Mouse (Mus musculus): ENCODE results near the gene Brox. TPM values are rescaled to one million over a fixed set of nuclear protein-coding genes. Genes with fewer than 3 reads are reported as not detected.
"Not testable (repeated sequence)": the region's sequence is repeated elsewhere in the genome, so short reads cannot be mapped to it uniquely, and the experiment has no call there.

The Brox gene
- polyA plus RNA-seq, 1 experiment, result 8.5 TPM

GRCm38 (mm10) chr1:183320708-183321107 lies 23.6 kb upstream of the Brox start:
- H3K4me1 ChIP-seq (ENCODE audit: control insufficient read depth, insufficient read depth, low read length), result no peaks in the 10 kb centered on the region
- no peak overlapping the region for H3K27ac ChIP-seq (ENCODE audit: control insufficient read depth, insufficient read depth, low read depth, low read length)
- H3K4me3 ChIP-seq (ENCODE audit: control insufficient read depth, low read depth, low read length), result no peak overlapping the region
- no peaks in the 10 kb centered on the region for H3K27me3 ChIP-seq (ENCODE audit: control insufficient read depth, insufficient read depth, low read length)
- TF ChIP-seq CTCF (IDR thresholded peaks at IDR 0.05; ENCODE audit: control insufficient read depth, insufficient read depth, insufficient replicate concordance, low read depth, low read length) (no peak), POLR2A (IDR thresholded peaks at IDR 0.05; ENCODE audit: control insufficient read depth, low read depth, low read length) (no peak)
- H3K36me3 ChIP-seq (ENCODE audit: control insufficient read depth, insufficient read depth, low read length), result no peaks in the 10 kb centered on the region; the same call in 1 of the 2 replicates

- H3K4me1 ChIP-seq (ENCODE audit: control insufficient read depth, insufficient read depth, low read length), result no peaks in the 10 kb centered on the region
- no peaks in the 10 kb centered on the region for H3K27me3 ChIP-seq (ENCODE audit: control insufficient read depth, insufficient read depth, low read length)
- no peak overlapping the region for H3K4me3 ChIP-seq (ENCODE audit: control insufficient read depth, low read depth, low read length)
- TF ChIP-seq POLR2A (IDR thresholded peaks at IDR 0.05; ENCODE audit: control insufficient read depth, low read depth, low read length) (no peak), CTCF (IDR thresholded peaks at IDR 0.05; ENCODE audit: control insufficient read depth, insufficient read depth, insufficient replicate concordance, low read depth, low read length) (no peak)
- H3K27ac ChIP-seq (ENCODE audit: control insufficient read depth, insufficient read depth, low read depth, low read length), result no peak overlapping the region
- peaks cover 2% of the 10 kb centered on the region for H3K36me3 ChIP-seq (ENCODE audit: control insufficient read depth, insufficient read depth, low read length)
These were observed 18.7 kb upstream of the Brox start for GRCm38 (mm10) chr1:183315783-183316182.

GRCm38 (mm10) chr1:183312076-183312475 lies 15.0 kb upstream of the Brox start:
- no peaks in the 10 kb centered on the region for H3K27me3 ChIP-seq (ENCODE audit: control insufficient read depth, insufficient read depth, low read length)
- H3K4me1 ChIP-seq (ENCODE audit: control insufficient read depth, insufficient read depth, low read length), result no peaks in the 10 kb centered on the region
- H3K27ac ChIP-seq (ENCODE audit: control insufficient read depth, insufficient read depth, low read depth, low read length), result no peak overlapping the region
- H3K36me3 ChIP-seq (ENCODE audit: control insufficient read depth, insufficient read depth, low read length), result peaks cover 2% of the 10 kb centered on the region
- TF ChIP-seq CTCF (IDR thresholded peaks at IDR 0.05; ENCODE audit: control insufficient read depth, insufficient read depth, insufficient replicate concordance, low read depth, low read length) (no peak), POLR2A (IDR thresholded peaks at IDR 0.05; ENCODE audit: control insufficient read depth, low read depth, low read length) (no peak)
- no peak overlapping the region for H3K4me3 ChIP-seq (ENCODE audit: control insufficient read depth, low read depth, low read length)

- not testable (repeated sequence) for H3K4me1 ChIP-seq (ENCODE audit: control insufficient read depth, insufficient read depth, low read length); H3K27me3 ChIP-seq (ENCODE audit: control insufficient read depth, insufficient read depth, low read length); H3K36me3 ChIP-seq (ENCODE audit: control insufficient read depth, insufficient read depth, low read length); H3K4me3 ChIP-seq (ENCODE audit: control insufficient read depth, low read depth, low read length); H3K27ac ChIP-seq (ENCODE audit: control insufficient read depth, insufficient read depth, low read depth, low read length)
These were observed 12.5 kb upstream of the Brox start for GRCm38 (mm10) chr1:183309601-183310000.

GRCm38 (mm10) chr1:183308476-183308875 lies 11.4 kb upstream of the Brox start:
- TF ChIP-seq CTCF (IDR thresholded peaks at IDR 0.05; ENCODE audit: control insufficient read depth, insufficient read depth, insufficient replicate concordance, low read depth, low read length) (no peak), POLR2A (IDR thresholded peaks at IDR 0.05; ENCODE audit: control insufficient read depth, low read depth, low read length) (no peak)
- no peaks in the 10 kb centered on the region for H3K27me3 ChIP-seq (ENCODE audit: control insufficient read depth, insufficient read depth, low read length)
- H3K36me3 ChIP-seq (ENCODE audit: control insufficient read depth, insufficient read depth, low read length), result no peaks in the 10 kb centered on the region; the same call in 1 of the 2 replicates
- H3K4me3 ChIP-seq (ENCODE audit: control insufficient read depth, low read depth, low read length), result no peak overlapping the region
- no peak overlapping the region for H3K27ac ChIP-seq (ENCODE audit: control insufficient read depth, insufficient read depth, low read depth, low read length)
- H3K4me1 ChIP-seq (ENCODE audit: control insufficient read depth, insufficient read depth, low read length), result no peaks in the 10 kb centered on the region

- H3K4me3 ChIP-seq (ENCODE audit: control insufficient read depth, low read depth, low read length), result no peak overlapping the region
- H3K36me3 ChIP-seq (ENCODE audit: control insufficient read depth, insufficient read depth, low read length), result no peaks in the 10 kb centered on the region; the same call in 1 of the 2 replicates
- H3K4me1 ChIP-seq (ENCODE audit: control insufficient read depth, insufficient read depth, low read length), result no peaks in the 10 kb centered on the region
- no peak overlapping the region for H3K27ac ChIP-seq (ENCODE audit: control insufficient read depth, insufficient read depth, low read depth, low read length)
- no peak for TF ChIP-seq POLR2A (IDR thresholded peaks at IDR 0.05; ENCODE audit: control insufficient read depth, low read depth, low read length)
- TF ChIP-seq CTCF (IDR thresholded peaks at IDR 0.05; ENCODE audit: control insufficient read depth, insufficient read depth, insufficient replicate concordance, low read depth, low read length), result no peak
- H3K27me3 ChIP-seq (ENCODE audit: control insufficient read depth, insufficient read depth, low read length), result no peaks in the 10 kb centered on the region
These were observed 10.5 kb upstream of the Brox start for GRCm38 (mm10) chr1:183307555-183307954.

- Histone ChIP-seq H3K27me3 (ENCODE audit: control insufficient read depth, insufficient read depth, low read length) (no peaks in the 10 kb centered on the region), H3K36me3 (ENCODE audit: control insufficient read depth, insufficient read depth, low read length) (no peaks in the 10 kb centered on the region), H3K27ac (ENCODE audit: control insufficient read depth, insufficient read depth, low read depth, low read length) (no peak overlapping the region), H3K4me1 (ENCODE audit: control insufficient read depth, insufficient read depth, low read length) (no peaks in the 10 kb centered on the region), H3K4me3 (ENCODE audit: control insufficient read depth, low read depth, low read length) (no peak overlapping the region)
- no peak for TF ChIP-seq CTCF (IDR thresholded peaks at IDR 0.05; ENCODE audit: control insufficient read depth, insufficient read depth, insufficient replicate concordance, low read depth, low read length)
- TF ChIP-seq POLR2A (IDR thresholded peaks at IDR 0.05; ENCODE audit: control insufficient read depth, low read depth, low read length), result no peak
These were observed 2.1 kb upstream of the Brox start for GRCm38 (mm10) chr1:183299161-183299560.

GRCm38 (mm10) chr1:183297886-183298489 lies 919 bp upstream of the Brox start:
- Histone ChIP-seq H3K4me3 (ENCODE audit: control insufficient read depth, low read depth, low read length) (peak overlapping the region; percentile 92), H3K36me3 (ENCODE audit: control insufficient read depth, insufficient read depth, low read length) (peaks cover 2% of the 10 kb centered on the region; the same call in 1 of the 2 replicates), H3K4me1 (ENCODE audit: control insufficient read depth, insufficient read depth, low read length) (no peaks in the 10 kb centered on the region), H3K27ac (ENCODE audit: control insufficient read depth, insufficient read depth, low read depth, low read length) (no peak overlapping the region; the same call in 1 of the 2 replicates), H3K27me3 (ENCODE audit: control insufficient read depth, insufficient read depth, low read length) (no peaks in the 10 kb centered on the region)
- no peak for TF ChIP-seq POLR2A (IDR thresholded peaks at IDR 0.05; ENCODE audit: control insufficient read depth, low read depth, low read length)
- TF ChIP-seq CTCF (IDR thresholded peaks at IDR 0.05; ENCODE audit: control insufficient read depth, insufficient read depth, insufficient replicate concordance, low read depth, low read length), result no peak

Data from testis, adult 2 months (tissue).